Mouse (Mus musculus): ENCODE results near the gene Nt5c3b. TPM values are rescaled to one million over a fixed set of nuclear protein-coding genes. Genes with fewer than 3 reads are reported as not detected.

The Nt5c3b gene
- polyA plus RNA-seq, 1 experiment from 2014 or later: 70.4 TPM

- no peaks in the 10 kb centered on the region for H3K27me3 ChIP-seq (replicated peaks; ENCODE audit: control insufficient read depth, insufficient read depth, low read length)
- H3K4me2 ChIP-seq: no peak overlapping the region
- H3K9me3 ChIP-seq (ENCODE audit: control insufficient read depth, low read length): no peaks in the 10 kb centered on the region
- WGBS: 57% methylated on average over 7 of the region's 7 CpGs
- H3K9ac ChIP-seq (ENCODE audit: low read depth, low read length): no peak overlapping the region
- no peak for ATAC-seq (replicated peaks; ENCODE audit: low FRiP score)
- no peak for DNase-seq (ENCODE audit: low spot score)
- no peaks in the 10 kb centered on the region; the same call in 1 of the 2 replicates for H3K36me3 ChIP-seq (ENCODE audit: control insufficient read depth, insufficient read depth, low read length)
- peaks cover 35% of the 10 kb centered on the region for H3K4me1 ChIP-seq (replicated peaks; ENCODE audit: control insufficient read depth, insufficient read depth, low read length)
- no peak overlapping the region for H3K27ac ChIP-seq (ENCODE audit: low read depth, low read length)
- H3K4me3 ChIP-seq (ENCODE audit: low read depth, low read length): no peak overlapping the region
These were observed 47.9 kb downstream of the Nt5c3b start for GRCm38 (mm10) chr11:100393733-100394132.

- Histone ChIP-seq H3K27me3 (replicated peaks; ENCODE audit: control insufficient read depth, insufficient read depth, low read length) (no peaks in the 10 kb centered on the region), H3K9ac (ENCODE audit: low read depth, low read length) (no peak overlapping the region), H3K36me3 (ENCODE audit: control insufficient read depth, insufficient read depth, low read length) (no peaks in the 10 kb centered on the region; the same call in 1 of the 2 replicates), H3K9me3 (ENCODE audit: control insufficient read depth, low read length) (no peaks in the 10 kb centered on the region), H3K4me3 (ENCODE audit: low read depth, low read length) (no peak overlapping the region), H3K4me2 (no peak overlapping the region), H3K4me1 (replicated peaks; ENCODE audit: control insufficient read depth, insufficient read depth, low read length) (peaks cover 43% of the 10 kb centered on the region), H3K27ac (ENCODE audit: low read depth, low read length) (no peak overlapping the region)
- DNase-seq (ENCODE audit: low spot score): no peak
- ATAC-seq (replicated peaks; ENCODE audit: low FRiP score): no peak
- WGBS: 79% methylated on average over 5 of the region's 5 CpGs
These were observed 48.6 kb downstream of the Nt5c3b start for GRCm38 (mm10) chr11:100392958-100393357.

- no peaks in the 10 kb centered on the region for H3K9me3 ChIP-seq (ENCODE audit: control insufficient read depth, low read length)
- WGBS: 90% methylated on average over 7 of the region's 7 CpGs
- peaks cover 52% of the 10 kb centered on the region for H3K4me1 ChIP-seq (replicated peaks; ENCODE audit: control insufficient read depth, insufficient read depth, low read length)
- no peak overlapping the region for H3K9ac ChIP-seq (ENCODE audit: low read depth, low read length)
- no peak overlapping the region for H3K27ac ChIP-seq (ENCODE audit: low read depth, low read length)
- H3K36me3 ChIP-seq (ENCODE audit: control insufficient read depth, insufficient read depth, low read length): no peaks in the 10 kb centered on the region; the same call in 1 of the 2 replicates
- H3K4me2 ChIP-seq: no peak overlapping the region
- no peak for ATAC-seq (replicated peaks; ENCODE audit: low FRiP score)
- no peak for DNase-seq (ENCODE audit: low spot score)
- no peak overlapping the region for H3K4me3 ChIP-seq (ENCODE audit: low read depth, low read length)
- H3K27me3 ChIP-seq (replicated peaks; ENCODE audit: control insufficient read depth, insufficient read depth, low read length): no peaks in the 10 kb centered on the region
These were observed 49.7 kb downstream of the Nt5c3b start for GRCm38 (mm10) chr11:100391884-100392345.

GRCm38 (mm10) chr11:100391081-100391883, 50.3 kb downstream of the Nt5c3b start:
- no peaks in the 10 kb centered on the region for H3K9me3 ChIP-seq (ENCODE audit: control insufficient read depth, low read length)
- no peaks in the 10 kb centered on the region; the same call in 1 of the 2 replicates for H3K36me3 ChIP-seq (ENCODE audit: control insufficient read depth, insufficient read depth, low read length)
- peaks cover 52% of the 10 kb centered on the region for H3K4me1 ChIP-seq (replicated peaks; ENCODE audit: control insufficient read depth, insufficient read depth, low read length)
- no peak overlapping the region for H3K4me3 ChIP-seq (ENCODE audit: low read depth, low read length)
- 71% methylated on average over 9 of the region's 9 CpGs for WGBS
- no peak overlapping the region for H3K9ac ChIP-seq (ENCODE audit: low read depth, low read length)
- H3K27me3 ChIP-seq (replicated peaks; ENCODE audit: control insufficient read depth, insufficient read depth, low read length): no peaks in the 10 kb centered on the region
- ATAC-seq (replicated peaks; ENCODE audit: low FRiP score) (peak; percentile 24; the same call in 1 of the 2 replicates), DNase-seq (ENCODE audit: low spot score) (no peak)
- peak overlapping the region; percentile 37 for H3K4me2 ChIP-seq
- peak overlapping the region; percentile 38 for H3K27ac ChIP-seq (ENCODE audit: low read depth, low read length)

GRCm38 (mm10) chr11:100389931-100390445, 51.6 kb downstream of the Nt5c3b start:
- ATAC-seq (replicated peaks; ENCODE audit: low FRiP score) (no peak), DNase-seq (ENCODE audit: low spot score) (no peak)
- Histone ChIP-seq H3K27ac (ENCODE audit: low read depth, low read length) (no peak overlapping the region), H3K4me2 (peak overlapping the region; percentile 26; the same call in 1 of the 2 replicates), H3K27me3 (replicated peaks; ENCODE audit: control insufficient read depth, insufficient read depth, low read length) (no peaks in the 10 kb centered on the region), H3K4me3 (ENCODE audit: low read depth, low read length) (no peak overlapping the region), H3K9me3 (ENCODE audit: control insufficient read depth, low read length) (no peaks in the 10 kb centered on the region), H3K36me3 (ENCODE audit: control insufficient read depth, insufficient read depth, low read length) (peaks cover 6% of the 10 kb centered on the region; the same call in 1 of the 2 replicates), H3K4me1 (replicated peaks; ENCODE audit: control insufficient read depth, insufficient read depth, low read length) (peaks cover 40% of the 10 kb centered on the region), H3K9ac (ENCODE audit: low read depth, low read length) (no peak overlapping the region)
- 41% methylated on average over 8 of the region's 8 CpGs for WGBS

- ATAC-seq (replicated peaks; ENCODE audit: low FRiP score): no peak
- Histone ChIP-seq H3K9me3 (ENCODE audit: control insufficient read depth, low read length) (no peaks in the 10 kb centered on the region), H3K9ac (ENCODE audit: low read depth, low read length) (no peak overlapping the region), H3K36me3 (ENCODE audit: control insufficient read depth, insufficient read depth, low read length) (peaks cover 8% of the 10 kb centered on the region; the same call in 1 of the 2 replicates), H3K4me2 (no peak overlapping the region), H3K4me1 (replicated peaks; ENCODE audit: control insufficient read depth, insufficient read depth, low read length) (peaks cover 35% of the 10 kb centered on the region), H3K4me3 (ENCODE audit: low read depth, low read length) (no peak overlapping the region), H3K27ac (ENCODE audit: low read depth, low read length) (no peak overlapping the region), H3K27me3 (replicated peaks; ENCODE audit: control insufficient read depth, insufficient read depth, low read length) (no peaks in the 10 kb centered on the region)
- DNase-seq (ENCODE audit: low spot score): no peak
- WGBS: 63% methylated on average over 6 of the region's 6 CpGs
These were observed 53.0 kb downstream of the Nt5c3b start for GRCm38 (mm10) chr11:100388588-100388987.

- H3K4me1 ChIP-seq (replicated peaks; ENCODE audit: control insufficient read depth, insufficient read depth, low read length): peaks cover 35% of the 10 kb centered on the region
- H3K9me3 ChIP-seq (ENCODE audit: control insufficient read depth, low read length): no peaks in the 10 kb centered on the region
- peaks cover 17% of the 10 kb centered on the region for H3K36me3 ChIP-seq (ENCODE audit: control insufficient read depth, insufficient read depth, low read length)
- 46% methylated on average over 14 of the region's 14 CpGs for WGBS
- H3K4me3 ChIP-seq (ENCODE audit: low read depth, low read length): no peak overlapping the region
- H3K9ac ChIP-seq (ENCODE audit: low read depth, low read length): no peak overlapping the region
- no peak overlapping the region for H3K4me2 ChIP-seq
- H3K27ac ChIP-seq (ENCODE audit: low read depth, low read length): no peak overlapping the region
- H3K27me3 ChIP-seq (replicated peaks; ENCODE audit: control insufficient read depth, insufficient read depth, low read length): no peaks in the 10 kb centered on the region
- ATAC-seq (replicated peaks; ENCODE audit: low FRiP score): no peak
- DNase-seq (ENCODE audit: low spot score): no peak
These were observed 53.8 kb downstream of the Nt5c3b start for GRCm38 (mm10) chr11:100387589-100388375.

- no peaks in the 10 kb centered on the region for H3K9me3 ChIP-seq (ENCODE audit: control insufficient read depth, low read length)
- WGBS: 88% methylated on average over 6 of the region's 6 CpGs
- H3K4me1 ChIP-seq (replicated peaks; ENCODE audit: control insufficient read depth, insufficient read depth, low read length): peaks cover 35% of the 10 kb centered on the region
These were observed 54.5 kb downstream of the Nt5c3b start for GRCm38 (mm10) chr11:100387111-100387510.

More at GRCm38 (mm10) chr11:100387111-100387510, 54.5 kb downstream of the Nt5c3b start:
- H3K4me3 ChIP-seq (ENCODE audit: low read depth, low read length): no peak overlapping the region
- H3K36me3 ChIP-seq (ENCODE audit: control insufficient read depth, insufficient read depth, low read length): peaks cover 17% of the 10 kb centered on the region
- H3K9ac ChIP-seq (ENCODE audit: low read depth, low read length): no peak overlapping the region
- ATAC-seq (replicated peaks; ENCODE audit: low FRiP score) (no peak), DNase-seq (ENCODE audit: low spot score) (no peak)
- H3K27me3 ChIP-seq (replicated peaks; ENCODE audit: control insufficient read depth, insufficient read depth, low read length): no peaks in the 10 kb centered on the region
- H3K4me2 ChIP-seq: no peak overlapping the region
- H3K27ac ChIP-seq (ENCODE audit: low read depth, low read length): no peak overlapping the region
